Mouse (Mus musculus) liver, embryonic 15.5 days (tissue): ENCODE measurements at regions not wholly inside any gene's neighbourhood (a gene's known extent, or its start where the extent isn't known, plus 50 kb on each side); places are given as distances from the start of the nearest gene placed in this dataset. TPM values are rescaled to one million over a fixed set of nuclear protein-coding genes. Genes with fewer than 3 reads are reported as not detected.

Experiments used
- microRNA-seq: library from miRNA; unstranded; fragments of <30 nt; microRNA quantifications from one replicate; pipeline ENCODE4, GENCODE M21; 2016

Small RNA genes lying in the stretch of these regions (microRNA-seq; reads per million reads assigned to microRNA genes)
- not detected for gene Gm25748
